Mouse (Mus musculus) midbrain, embryonic 14.5 days (tissue): ENCODE results near the gene 6430571L13Rik. TPM values are rescaled to one million over a fixed set of nuclear protein-coding genes. Genes with fewer than 3 reads are reported as not detected.
A peak's percentile ranks its signal among the peaks of the same experiment; 100 is the strongest.

Experiments
- ATAC-seq: fragments of 200-750 bp; cut with Nextera tagmentation; 2 replicates; pipeline ENCODE4 v1.8.0; 2017; ENCODE audit warnings: moderate number of reproducible peaks, moderate library complexity; ENCODE audit not compliant: low FRiP score, low TSS enrichment
- DNase-seq: peaks from one replicate; pipeline ENCODE4 v3.0.0-alpha.2; 2015
- H3K27ac ChIP-seq: fragments of 300-500 bp; sonication (generic); replicated peaks from 2 replicates; pipeline ENCODE4 v1.5.1; 2014; ENCODE audit warnings: mild to moderate bottlenecking, low read depth, low read length, moderate library complexity
- H3K27me3 ChIP-seq: fragments of 300-500 bp; sonication (generic); 2 replicates; pipeline ENCODE4 v1.6.1; 2014; ENCODE audit warnings: low read length, control low read depth, mixed read lengths; ENCODE audit not compliant: control insufficient read depth, insufficient read depth
- H3K36me3 ChIP-seq: fragments of 300-500 bp; sonication (generic); 2 replicates; pipeline ENCODE4 v1.6.1; 2014; ENCODE audit warnings: low read length, control low read depth; ENCODE audit not compliant: control insufficient read depth, insufficient read depth
- H3K4me1 ChIP-seq: fragments of 300-500 bp; sonication (generic); 2 replicates; pipeline ENCODE4 v1.6.1; 2014; ENCODE audit warnings: mild to moderate bottlenecking, antibody characterized with exemption, low read length, control low read depth; ENCODE audit not compliant: control insufficient read depth, insufficient read depth
- H3K4me2 ChIP-seq: fragments of 300-500 bp; sonication (generic); 2 replicates; pipeline ENCODE4 v1.6.1; 2014; ENCODE audit warnings: mild to moderate bottlenecking, low read length, moderate library complexity
- H3K4me3 ChIP-seq: fragments of 300-500 bp; sonication (generic); replicated peaks from 2 replicates; pipeline ENCODE4 v1.5.1; 2014; ENCODE audit warnings: low read depth, low read length
- H3K9ac ChIP-seq: fragments of 300-500 bp; sonication (generic); replicated peaks from 2 replicates; pipeline ENCODE4 v1.6.1; 2014; ENCODE audit warnings: mild to moderate bottlenecking, low read length, moderate library complexity
- H3K9me3 ChIP-seq: fragments of 300-500 bp; sonication (generic); 2 replicates; pipeline ENCODE4 v1.6.1; 2016; ENCODE audit warnings: low read length, control low read depth, mixed read lengths; ENCODE audit not compliant: control insufficient read depth
- WGBS: fragments of 180-500 bp; shearing (Covaris S2); extraction: QIAGEN DNeasy Blood & Tissue Kit; methylation state at CpG from one replicate; pipeline ENCODE4 v1.1.7; 2014; 5-methylcytosine and 5-hydroxymethylcytosine counted together
- polyA plus RNA-seq: library from polyadenylated mRNA; unstranded; fragments of >200 nt; fragmentation: Nextera tagmentation; extraction: Ambion mirVana; gene quantifications from 2 replicates; pipeline ENCODE4 v1.2.1, GENCODE M21; 2014

Gene 6430571L13Rik
- polyA plus RNA-seq, 1 experiment from 2014 or later = 4.1 TPM

DNA sequence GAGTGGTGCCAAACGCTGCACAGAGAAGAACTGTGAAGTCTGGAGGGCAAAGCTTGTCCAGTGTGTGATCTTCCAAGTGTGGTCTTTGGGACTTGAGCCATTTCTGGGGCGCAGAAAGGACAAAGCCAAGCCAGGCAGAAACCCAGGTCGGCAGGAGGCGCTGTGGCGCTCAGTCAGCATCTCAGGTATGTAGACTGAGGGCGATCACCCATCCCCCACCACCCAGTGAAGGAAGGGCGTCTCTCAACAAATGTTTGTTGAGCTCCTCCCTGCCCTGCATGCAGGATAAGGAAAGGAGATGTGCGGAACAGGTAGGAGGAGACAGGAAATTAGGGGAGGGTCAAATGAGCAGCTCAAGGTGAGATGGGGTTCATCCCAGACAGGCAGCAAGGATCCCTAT is 34.2 kb downstream of the 6430571L13Rik start:
- H3K4me3 ChIP-seq = no peak overlapping the region
- H3K9ac ChIP-seq = no peak overlapping the region
- no peak for ATAC-seq
- no peak overlapping the region for H3K4me2 ChIP-seq
- no peaks in the 10 kb centered on the region for H3K9me3 ChIP-seq
- H3K27ac ChIP-seq = no peak overlapping the region
- no peaks in the 10 kb centered on the region for H3K36me3 ChIP-seq
- DNase-seq = peak; percentile 48
- 14% methylated on average over 8 of the region's 8 CpGs for WGBS
- peaks cover 30% of the 10 kb centered on the region for H3K4me1 ChIP-seq
- peaks cover 3% of the 10 kb centered on the region; the same call in 1 of the 2 replicates for H3K27me3 ChIP-seq

DNA sequence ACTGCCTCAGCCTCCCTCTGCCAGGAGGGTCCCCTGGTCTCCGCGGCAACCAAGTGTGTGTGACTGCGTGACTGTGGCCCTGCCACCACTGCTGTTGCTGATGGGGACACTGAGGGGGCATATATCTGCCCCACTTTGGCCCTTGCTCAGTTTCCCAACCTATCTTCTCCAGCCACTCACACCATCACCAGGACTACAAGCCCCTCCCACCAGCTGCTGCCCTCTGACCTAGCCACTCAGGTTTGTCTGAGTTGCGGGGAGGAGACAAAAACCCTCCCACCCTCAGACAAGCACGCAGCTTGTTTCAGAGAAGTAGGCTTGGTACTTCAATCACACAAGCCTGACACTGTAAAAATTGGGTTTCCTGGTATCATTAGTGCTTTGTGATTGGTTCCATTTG is 35.0 kb downstream of the 6430571L13Rik start:
- no peak for DNase-seq
- 12% methylated on average over 5 of the region's 5 CpGs for WGBS
- no peak overlapping the region for H3K27ac ChIP-seq
- no peak for ATAC-seq
- no peak overlapping the region for H3K4me3 ChIP-seq
- H3K9ac ChIP-seq = no peak overlapping the region
- H3K4me1 ChIP-seq = peaks cover 23% of the 10 kb centered on the region
- H3K9me3 ChIP-seq = no peaks in the 10 kb centered on the region
- H3K4me2 ChIP-seq = no peak overlapping the region
- H3K27me3 ChIP-seq = peaks cover 4% of the 10 kb centered on the region; the same call in 1 of the 2 replicates
- H3K36me3 ChIP-seq = no peaks in the 10 kb centered on the region

DNA sequence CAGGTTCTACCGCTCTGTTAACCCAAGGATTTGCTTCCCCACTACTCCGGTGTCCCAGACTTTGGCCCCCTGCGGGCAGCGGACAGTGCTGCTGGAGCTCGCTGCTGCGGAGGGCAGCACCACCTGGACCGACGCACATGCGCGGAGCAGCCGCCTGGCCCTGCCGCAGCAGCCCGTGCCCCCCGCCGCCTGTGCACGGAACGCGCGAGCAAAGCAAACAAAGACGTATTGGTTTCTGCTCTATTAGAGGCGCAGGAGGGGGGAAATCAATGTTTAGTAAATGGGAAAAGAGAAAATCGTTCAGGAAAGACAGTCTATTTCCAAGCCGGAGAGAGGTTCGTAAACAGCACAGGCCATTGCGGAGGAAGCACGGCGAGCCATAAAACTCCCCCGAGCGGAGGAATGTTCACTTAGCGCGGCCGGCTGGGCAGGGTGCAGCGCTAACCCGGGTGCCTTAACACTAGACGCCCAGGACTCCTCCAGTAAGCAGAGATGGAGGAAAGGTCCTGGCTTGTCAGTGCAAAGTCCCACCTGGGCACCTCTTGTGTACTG is 37.6 kb downstream of the 6430571L13Rik start:
- peak; percentile 86 for DNase-seq
- Histone ChIP-seq H3K4me1 (peaks cover 24% of the 10 kb centered on the region; the same call in 1 of the 2 replicates), H3K36me3 (no peaks in the 10 kb centered on the region), H3K9me3 (no peaks in the 10 kb centered on the region), H3K27ac (peak overlapping the region; percentile 74), H3K4me2 (peak overlapping the region; percentile 58), H3K9ac (peak overlapping the region; percentile 57), H3K27me3 (peaks cover 16% of the 10 kb centered on the region), H3K4me3 (peak overlapping the region; percentile 35)
- under 1% methylated on average over 35 of the region's 35 CpGs for WGBS
- ATAC-seq = no peak

DNA sequence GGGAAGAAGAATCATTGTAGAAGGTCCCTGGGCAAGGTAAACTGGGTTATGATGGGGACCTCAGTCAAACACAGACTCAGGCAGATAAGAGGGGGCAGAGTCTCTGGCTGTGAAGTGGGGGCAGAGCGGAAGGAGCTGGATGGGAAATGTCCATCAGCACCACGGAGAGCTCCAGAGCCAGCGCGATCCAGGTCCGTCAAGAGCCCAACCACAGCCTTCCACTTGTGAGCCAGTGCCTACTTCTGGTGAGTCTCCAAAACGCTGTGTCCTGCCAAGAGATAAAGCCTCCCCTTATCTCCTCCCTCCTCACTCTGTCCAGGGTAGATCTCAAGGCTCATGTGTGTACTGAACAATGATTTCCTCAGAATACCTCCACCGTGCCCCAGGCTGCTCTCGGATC is 41.3 kb downstream of the 6430571L13Rik start:
- no peak for DNase-seq
- Histone ChIP-seq H3K9me3 (no peaks in the 10 kb centered on the region), H3K4me1 (peaks cover 27% of the 10 kb centered on the region; the same call in 1 of the 2 replicates), H3K27me3 (peaks cover 15% of the 10 kb centered on the region), H3K9ac (no peak overlapping the region), H3K36me3 (no peaks in the 10 kb centered on the region), H3K4me3 (no peak overlapping the region), H3K4me2 (no peak overlapping the region), H3K27ac (no peak overlapping the region)
- ATAC-seq = no peak
- 14% methylated on average over 8 of the region's 8 CpGs for WGBS

DNA sequence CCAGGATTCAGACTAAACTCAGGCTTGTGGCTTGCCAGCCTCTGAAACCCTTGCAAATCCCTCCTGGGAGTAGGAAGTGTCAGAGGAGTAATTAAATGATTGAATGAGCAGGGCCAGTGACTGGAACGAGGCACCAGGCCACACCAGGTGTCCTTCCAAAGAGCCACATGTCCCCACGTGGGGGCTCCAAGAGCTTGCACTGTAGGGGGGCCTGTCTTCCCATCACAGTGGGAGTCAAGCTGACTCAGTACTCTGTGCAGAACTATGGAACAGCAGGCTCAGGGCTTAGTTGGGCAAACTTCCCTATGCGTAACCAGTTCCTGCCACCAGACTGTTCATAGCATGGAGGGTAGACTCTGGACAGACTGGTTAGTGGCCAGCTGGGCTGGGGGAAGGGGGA is 44.0 kb downstream of the 6430571L13Rik start:
- 14% methylated on average over 3 of the region's 3 CpGs for WGBS

DNA sequence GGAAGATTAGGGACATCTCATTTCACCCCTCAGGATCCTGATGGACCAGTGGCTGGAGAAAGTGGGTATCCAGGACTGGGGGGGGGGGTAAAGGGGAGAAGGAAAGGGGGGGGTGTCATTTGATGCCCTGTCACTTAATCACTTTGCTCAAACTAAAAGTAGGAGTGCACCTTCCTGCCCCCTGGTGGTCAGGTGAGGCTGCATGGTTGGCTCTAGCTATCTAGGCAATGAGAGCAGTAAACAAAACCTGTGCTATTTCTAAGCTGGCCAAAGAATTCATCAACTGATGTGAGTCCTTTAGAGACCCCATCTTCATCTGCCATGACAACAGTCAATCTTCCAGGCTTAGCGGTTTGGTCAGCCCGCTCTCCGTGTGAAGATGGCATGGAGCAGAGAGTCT is 46.3 kb downstream of the 6430571L13Rik start:
- Histone ChIP-seq H3K4me1 (0 out of 2 replicates have a peak, but pooled peaks cover 10% of the 10 kb centered on the region), H3K9ac (no peak overlapping the region), H3K36me3 (no peaks in the 10 kb centered on the region), H3K4me3 (no peak overlapping the region), H3K27me3 (peaks cover 4% of the 10 kb centered on the region; the same call in 1 of the 2 replicates), H3K27ac (no peak overlapping the region), H3K9me3 (no peaks in the 10 kb centered on the region), H3K4me2 (no peak overlapping the region)
- 67% methylated on average over 3 of the region's 3 CpGs for whole genome bisulfite sequencing
- ATAC-seq = no peak
- no peak for DNase-seq

More for the DNA sequence above, 44.0 kb downstream of the 6430571L13Rik start:
- 0 out of 2 replicates have a peak, but pooled peaks cover 11% of the 10 kb centered on the region for H3K4me1 ChIP-seq
- no peak overlapping the region for H3K9ac ChIP-seq
- peaks cover 14% of the 10 kb centered on the region for H3K27me3 ChIP-seq
- H3K36me3 ChIP-seq = no peaks in the 10 kb centered on the region
- H3K4me3 ChIP-seq = no peak overlapping the region
- no peak overlapping the region for H3K27ac ChIP-seq
- no peaks in the 10 kb centered on the region for H3K9me3 ChIP-seq
- H3K4me2 ChIP-seq = no peak overlapping the region
- DNase-seq (no peak), ATAC-seq (no peak)

DNA sequence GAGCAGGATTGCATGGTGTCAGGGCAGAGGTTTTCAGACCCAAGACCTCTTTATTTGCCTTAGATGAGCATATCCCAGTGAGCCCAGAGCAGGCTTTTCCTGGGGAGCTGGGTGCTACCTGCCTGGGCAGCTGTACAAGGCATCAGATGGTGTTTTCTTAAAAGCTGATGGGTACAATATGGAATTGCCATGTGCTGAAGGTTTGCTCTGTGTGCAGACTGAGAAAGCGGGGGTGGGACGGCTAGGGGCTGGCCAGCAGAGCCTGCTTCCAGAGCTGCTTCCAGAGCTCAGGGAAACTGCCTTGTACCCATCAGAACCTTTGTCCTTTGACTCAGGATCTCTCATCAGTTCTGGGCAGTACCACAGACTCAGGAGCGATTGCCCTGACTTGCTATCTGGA is 47.3 kb downstream of the 6430571L13Rik start:
- DNase-seq = no peak
- Histone ChIP-seq H3K9ac (no peak overlapping the region), H3K4me3 (no peak overlapping the region), H3K4me1 (0 out of 2 replicates have a peak, but pooled peaks cover 5% of the 10 kb centered on the region), H3K27me3 (peaks cover 4% of the 10 kb centered on the region; the same call in 1 of the 2 replicates), H3K9me3 (no peaks in the 10 kb centered on the region), H3K36me3 (no peaks in the 10 kb centered on the region), H3K4me2 (no peak overlapping the region), H3K27ac (no peak overlapping the region)
- 87% methylated on average over 3 of the region's 3 CpGs for WGBS
- ATAC-seq = no peak

DNA sequence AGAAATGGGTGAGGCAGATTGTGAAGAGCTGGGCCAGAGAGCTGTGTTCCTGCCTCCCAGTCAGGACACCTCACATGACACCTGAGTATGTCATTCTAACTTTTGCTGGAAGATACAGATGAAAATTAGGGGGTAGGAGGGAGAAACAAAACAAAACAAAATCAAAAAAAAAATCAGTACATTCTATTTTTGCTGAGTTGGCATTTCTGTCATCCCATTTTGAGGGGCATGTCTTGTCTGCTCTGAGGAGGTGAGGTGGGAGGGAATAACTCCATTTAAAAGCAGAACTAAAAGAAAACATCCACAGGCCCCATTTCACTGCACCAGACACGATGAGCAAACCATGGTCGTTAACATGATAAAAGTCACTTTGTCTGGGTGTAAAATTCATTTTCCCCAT is 47.9 kb downstream of the 6430571L13Rik start:
- ATAC-seq = no peak
- no peaks in the 10 kb centered on the region for H3K36me3 ChIP-seq
- 0 out of 2 replicates have a peak, but pooled peaks cover 5% of the 10 kb centered on the region for H3K4me1 ChIP-seq
- DNase-seq = no peak
- no peak overlapping the region for H3K9ac ChIP-seq
- no peaks in the 10 kb centered on the region for H3K9me3 ChIP-seq
- WGBS = 54% methylated on average over 2 of the region's 2 CpGs
- no peak overlapping the region for H3K4me3 ChIP-seq
- no peak overlapping the region for H3K27ac ChIP-seq
- H3K27me3 ChIP-seq = no peaks in the 10 kb centered on the region
- no peak overlapping the region for H3K4me2 ChIP-seq

DNA sequence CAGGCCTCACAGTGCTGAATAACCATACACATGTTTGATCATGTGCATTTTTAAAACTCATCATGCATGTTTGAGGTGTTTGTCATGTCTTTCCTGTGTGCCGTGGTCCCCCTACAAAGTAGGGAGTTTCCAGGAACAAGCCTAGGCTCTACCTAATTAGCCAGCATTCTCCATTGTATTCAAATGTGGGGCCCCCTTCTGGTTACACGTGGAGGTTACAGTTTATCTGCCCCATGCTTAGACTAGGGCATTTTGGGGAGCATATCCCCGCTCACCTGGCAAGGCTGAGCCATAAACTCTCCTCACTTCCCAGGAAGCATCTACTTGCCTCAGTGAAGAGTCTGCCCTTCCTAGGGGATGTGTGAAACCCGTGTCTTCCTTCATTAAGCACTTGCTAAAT is 56.0 kb downstream of the 6430571L13Rik start:
- WGBS = 38% methylated on average over 4 of the region's 4 CpGs
- Histone ChIP-seq H3K4me3 (no peak overlapping the region), H3K36me3 (no peaks in the 10 kb centered on the region), H3K4me2 (no peak overlapping the region), H3K4me1 (peaks cover 8% of the 10 kb centered on the region; the same call in 1 of the 2 replicates), H3K9ac (no peak overlapping the region), H3K9me3 (no peaks in the 10 kb centered on the region), H3K27ac (no peak overlapping the region), H3K27me3 (no peaks in the 10 kb centered on the region; the same call in 1 of the 2 replicates)
- ATAC-seq (no peak), DNase-seq (no peak)
